19 mouse cellular contexts compared by ENCODE assay signal in genomic region chr10:63000584-63000983, GRCm38 (mm10). TPM values are rescaled to one million over a fixed set of nuclear protein-coding genes. Genes with fewer than 3 reads are reported as not detected.
DNase-seq lines count a peak whose midpoint lies in the region; ATAC-seq and TF ChIP-seq lines count a peak whose summit lies in the region.
"Had no signal": no experiment of that assay in that cellular context is flagged by ENCODE, and none has a peak within 500 bp of the region (broad histone marks: within the 10 kb centered on the region; RNA-seq: fewer than 3 reads in every experiment).

No protein-coding gene starts in this region.

- peaks cover 13% of the 10 kb centered on the region; the same call in 1 of the 2 replicates for H3K4me1 ChIP-seq in liver, embryonic 15.5 days (replicated peaks)
- no peaks in the 10 kb centered on the region for H3K4me1 ChIP-seq in hindbrain, embryonic 13.5 days (replicated peaks)
- H3K4me1 ChIP-seq: forebrain, embryonic 15.5 days; hindbrain, embryonic 12.5 days; limb, embryonic 13.5 days; lung, embryonic 15.5 days had no signal

- H3K9ac ChIP-seq in liver, embryonic 15.5 days = no peak overlapping the region
- H3K9ac ChIP-seq in hindbrain, embryonic 13.5 days = no peak overlapping the region
- H3K9ac ChIP-seq: forebrain, embryonic 15.5 days; hindbrain, embryonic 12.5 days; limb, embryonic 13.5 days; lung, embryonic 15.5 days had no signal

- TF ChIP-seq CTCF in left cerebral cortex, adult 2 months (IDR thresholded peaks at IDR 0.05) = no peak

- 0 out of 2 replicates have a peak, but pooled peaks cover 3% of the 10 kb centered on the region for H3K36me3 ChIP-seq in liver, embryonic 15.5 days (replicated peaks)
- H3K36me3 ChIP-seq in hindbrain, embryonic 13.5 days = peaks cover 93% of the 10 kb centered on the region

- no peak overlapping the region for H3K4me2 ChIP-seq in liver, embryonic 15.5 days
- no peak overlapping the region for H3K4me2 ChIP-seq in hindbrain, embryonic 13.5 days
- H3K4me2 ChIP-seq: forebrain, embryonic 15.5 days; heart, embryonic 11.5 days; hindbrain, embryonic 12.5 days; limb, embryonic 13.5 days; lung, embryonic 15.5 days; midbrain, embryonic 11.5 days had no signal

- intact Hi-C loops in left cerebral cortex, adult 2 months (cut with DNase I) = no loop called here

- no peaks in the 10 kb centered on the region for H3K27me3 ChIP-seq in liver, embryonic 15.5 days
- no peaks in the 10 kb centered on the region for H3K27me3 ChIP-seq in hindbrain, embryonic 13.5 days
- H3K27me3 ChIP-seq: forebrain, embryonic 15.5 days; hindbrain, embryonic 12.5 days; limb, embryonic 13.5 days; lung, embryonic 15.5 days had no signal

- peak; percentile 82 for ATAC-seq in liver, embryonic 15.5 days (ENCODE audit: insufficient read depth)
- ATAC-seq in hindbrain, embryonic 13.5 days (ENCODE audit: low FRiP score) = no peak
- ATAC-seq: forebrain, embryonic 15.5 days; inflammation-experienced regulatory T-cells, adult 6 months had no signal

- no peak overlapping the region for H3K27ac ChIP-seq in liver, embryonic 15.5 days (replicated peaks)
- H3K27ac ChIP-seq in hindbrain, embryonic 13.5 days = no peak overlapping the region
- H3K27ac ChIP-seq in left cerebral cortex, adult 2 months = no peak overlapping the region
- H3K27ac ChIP-seq: forebrain, embryonic 15.5 days; hindbrain, embryonic 12.5 days; limb, embryonic 13.5 days; lung, embryonic 15.5 days had no signal

- H3K9me3 ChIP-seq in liver, embryonic 15.5 days (replicated peaks) = no peaks in the 10 kb centered on the region
- no peaks in the 10 kb centered on the region for H3K9me3 ChIP-seq in hindbrain, embryonic 13.5 days
- H3K9me3 ChIP-seq: forebrain, embryonic 15.5 days; hindbrain, embryonic 12.5 days; limb, embryonic 13.5 days; lung, embryonic 15.5 days had no signal

- 39% methylated on average over 9 of the region's 9 CpGs for WGBS in liver, embryonic 15.5 days (ENCODE audit: insufficient replicate concordance)
- WGBS in hindbrain, embryonic 13.5 days = 72% methylated on average over 9 of the region's 9 CpGs

- peak; percentile 24 for DNase-seq in kidney, postnatal 10 days
- no peak for DNase-seq in kidney, adult 8-10 months
- DNase-seq in liver = peak; percentile 69
- peak; percentile 21 to 33 for DNase-seq in spleen, postnatal 36 days (ENCODE audit: low spot score in 2 of 2)
- DNase-seq in left cerebral cortex, adult 2 months (ENCODE audit: extremely low spot score in 1 of 2, low spot score in 2 of 2) = no peak
- DNase-seq: heart, postnatal 10 days; lung, postnatal 4 days; thymus, postnatal 36 days had no signal

- H3K4me3 ChIP-seq in liver, embryonic 15.5 days (replicated peaks) = no peak overlapping the region
- H3K4me3 ChIP-seq in hindbrain, embryonic 13.5 days = no peak overlapping the region
- H3K4me3 ChIP-seq in left cerebral cortex, adult 2 months = no peak overlapping the region
- H3K4me3 ChIP-seq: erythroblast, embryonic 14.5 days; forebrain, embryonic 15.5 days; hindbrain, embryonic 12.5 days; limb, embryonic 13.5 days; lung, embryonic 15.5 days had no signal

RNA-seq across cellular contexts. Expression of gene Rufy2, which starts 20.6 kb away (rescaled TPM):
- polyA plus RNA-seq in liver, embryonic 15.5 days (2015; fragmentation: Nextera tagmentation; extraction: Ambion mirVana) = 1.8 and 2.2 TPM in 2 replicates
- polyA plus RNA-seq in hindbrain, embryonic 13.5 days (2015; fragmentation: Nextera tagmentation; extraction: Ambion mirVana) = 52.6 and 57.0 TPM in 2 replicates
- total RNA-seq in left cerebral cortex, adult 2 months (2021) = 10 to 100 TPM; 91.8 to 97.3 TPM
- polyA plus RNA-seq: erythroblast, embryonic 14.5 days had no signal

RNA-seq across cellular contexts. Expression of gene Hnrnph3, which starts 23.4 kb away (rescaled TPM):
- polyA plus RNA-seq in liver, embryonic 15.5 days (2015; fragmentation: Nextera tagmentation; extraction: Ambion mirVana) = 21.0 and 21.7 TPM in 2 replicates
- polyA plus RNA-seq in hindbrain, embryonic 13.5 days (2015; fragmentation: Nextera tagmentation; extraction: Ambion mirVana) = 193 and 195 TPM in 2 replicates
- total RNA-seq in left cerebral cortex, adult 2 months (2021) = 10 to 100 TPM; 51.7 to 56.9 TPM

RNA-seq across cellular contexts. Expression of gene Pbld2, which starts 23.5 kb away (rescaled TPM):
- polyA plus RNA-seq in liver, embryonic 15.5 days (2015; fragmentation: Nextera tagmentation; extraction: Ambion mirVana) = 3.4 and 4.4 TPM in 2 replicates
- 0.88 and 1.1 TPM in 2 replicates for polyA plus RNA-seq in hindbrain, embryonic 13.5 days (2015; fragmentation: Nextera tagmentation; extraction: Ambion mirVana)
- total RNA-seq in left cerebral cortex, adult 2 months (2021) = 1 to 10 TPM; 2.7 to 3.3 TPM
- polyA plus RNA-seq: erythroblast, embryonic 14.5 days had no signal

RNA-seq across cellular contexts. Expression of gene Dna2, which starts 53.8 kb away (rescaled TPM):
- 24.4 TPM in 2 replicates for polyA plus RNA-seq in liver, embryonic 15.5 days (2015; fragmentation: Nextera tagmentation; extraction: Ambion mirVana)
- 5.1 and 6.4 TPM in 2 replicates for polyA plus RNA-seq in hindbrain, embryonic 13.5 days (2015; fragmentation: Nextera tagmentation; extraction: Ambion mirVana)
- 1 to 10 TPM in 1 of 2 experiments, under 1 TPM in 1; 0.91 to 1.9 TPM for total RNA-seq in left cerebral cortex, adult 2 months (2021)

RNA-seq across cellular contexts. Expression of gene Pbld1, which starts 59.4 kb away (rescaled TPM):
- polyA plus RNA-seq in liver, embryonic 15.5 days (2015; fragmentation: Nextera tagmentation; extraction: Ambion mirVana) = 17.9 and 27.8 TPM in 2 replicates
- 1.2 and 1.6 TPM in 2 replicates for polyA plus RNA-seq in hindbrain, embryonic 13.5 days (2015; fragmentation: Nextera tagmentation; extraction: Ambion mirVana)
- under 1 TPM; 0.23 to 0.66 TPM for total RNA-seq in left cerebral cortex, adult 2 months (2021)
- total RNA-seq: common myeloid progenitor, adult 5-6 weeks had no signal
- polyA plus RNA-seq: erythroblast, embryonic 14.5 days had no signal

Comparison
In these comparisons a context has a peak if more than half of its experiments do, and no peak if none do; other contexts are left out.
1. DNase-seq: peak in kidney, postnatal 10 days (single experiment), liver (single experiment) and spleen, postnatal 36 days (2 of 2); none in kidney, adult 8-10 months (0 of 2) and left cerebral cortex, adult 2 months (0 of 2).
2. RNA of gene Rufy2, which starts 20.6 kb away (polyA plus RNA-seq): 52.6 to 57.0 TPM in hindbrain, embryonic 13.5 days; 1.8 to 2.2 TPM in liver, embryonic 15.5 days; every median in the first group is over 10 times any median in the second.